Mouse (Mus musculus) lung, adult 18-20 months (tissue): ENCODE measurements around the gene Rinl.

Source experiments
- DNase-seq, 2 experiments: peaks; one replicate each; pipeline ENCODE4 v3.0.0; 2022; ENCODE audit warnings: mixed read lengths in 2 of 2

The Rinl gene

GRCm38 (mm10) chr7:28810107-28811066 lies 21.6 kb downstream of the Rinl start:
- DNase-seq = peak; percentile 99

GRCm38 (mm10) chr7:28811228-28811627 lies 22.5 kb downstream of the Rinl start:
- peak; percentile 92 to 94 for DNase-seq

GRCm38 (mm10) chr7:28811640-28812275 lies 23.0 kb downstream of the Rinl start:
- no peak for DNase-seq

GRCm38 (mm10) chr7:28812436-28812835 lies 23.7 kb downstream of the Rinl start:
- no peak for DNase-seq

- DNase-seq = no peak
Measured at GRCm38 (mm10) chr7:28812949-28813348, 24.2 kb downstream of the Rinl start.

- no peak for DNase-seq
Measured at GRCm38 (mm10) chr7:28814306-28815034, 25.7 kb downstream of the Rinl start.

GRCm38 (mm10) chr7:28815230-28815629 lies 26.5 kb downstream of the Rinl start:
- DNase-seq = no peak

- DNase-seq = no peak
Measured at GRCm38 (mm10) chr7:28816201-28816600, 27.4 kb downstream of the Rinl start.

GRCm38 (mm10) chr7:28816920-28817319 lies 28.2 kb downstream of the Rinl start:
- DNase-seq = no peak

GRCm38 (mm10) chr7:28817524-28817923 lies 28.8 kb downstream of the Rinl start:
- DNase-seq = no peak

GRCm38 (mm10) chr7:28817957-28818356 lies 29.2 kb downstream of the Rinl start:
- no peak for DNase-seq

- no peak for DNase-seq
Measured at GRCm38 (mm10) chr7:28818436-28818835, 29.7 kb downstream of the Rinl start.

- DNase-seq = no peak
Measured at GRCm38 (mm10) chr7:28818861-28819452, 30.2 kb downstream of the Rinl start.

- DNase-seq = no peak
Measured at GRCm38 (mm10) chr7:28819571-28819970, 30.8 kb downstream of the Rinl start.

GRCm38 (mm10) chr7:28820358-28821260 lies 31.8 kb downstream of the Rinl start:
- DNase-seq = peak; percentile 62 to 80

GRCm38 (mm10) chr7:28821261-28821831 lies 32.6 kb downstream of the Rinl start:
- peak in 1 of 2 experiments; percentile 55 for DNase-seq

GRCm38 (mm10) chr7:28822556-28822955 lies 33.8 kb downstream of the Rinl start:
- no peak for DNase-seq

GRCm38 (mm10) chr7:28822993-28823903 lies 34.5 kb downstream of the Rinl start:
- no peak for DNase-seq

- DNase-seq = no peak
Measured at GRCm38 (mm10) chr7:28823932-28824331, 35.2 kb downstream of the Rinl start.
